Mouse (Mus musculus): ENCODE data around the gene Arl15.

Gene Arl15

GRCm38 (mm10) chr13:113915700-113916099 lies 121.4 kb downstream of the Arl15 start:
- no peak for DNase-seq (ENCODE audit: low read depth in 1 of 2, low spot score in 2 of 2)

GRCm38 (mm10) chr13:113916761-113917160 lies 122.5 kb downstream of the Arl15 start:
- DNase-seq (ENCODE audit: low read depth in 1 of 2, low spot score in 2 of 2): no peak

DNA sequence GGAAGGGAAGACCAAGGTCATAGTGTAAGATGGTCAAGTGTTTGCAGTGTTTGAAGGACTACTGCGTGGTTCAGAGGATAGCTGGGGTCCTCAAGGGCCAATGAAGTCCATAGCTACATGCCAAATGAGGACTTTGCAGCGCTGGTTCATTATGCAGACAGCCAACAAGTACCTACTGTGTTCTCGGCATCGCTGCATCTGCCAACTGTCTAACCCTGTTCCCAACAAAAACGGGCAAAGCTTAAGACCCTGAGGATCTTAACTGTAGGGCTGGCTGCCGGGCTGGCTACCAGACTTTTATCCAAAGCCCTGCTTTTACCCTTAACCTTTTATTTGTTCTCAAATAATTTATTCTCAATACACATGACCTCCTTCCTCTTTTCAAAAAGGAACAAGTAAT lies 123.1 kb downstream of the Arl15 start:
- no peak for DNase-seq (ENCODE audit: low read depth in 1 of 2, low spot score in 2 of 2)

DNA sequence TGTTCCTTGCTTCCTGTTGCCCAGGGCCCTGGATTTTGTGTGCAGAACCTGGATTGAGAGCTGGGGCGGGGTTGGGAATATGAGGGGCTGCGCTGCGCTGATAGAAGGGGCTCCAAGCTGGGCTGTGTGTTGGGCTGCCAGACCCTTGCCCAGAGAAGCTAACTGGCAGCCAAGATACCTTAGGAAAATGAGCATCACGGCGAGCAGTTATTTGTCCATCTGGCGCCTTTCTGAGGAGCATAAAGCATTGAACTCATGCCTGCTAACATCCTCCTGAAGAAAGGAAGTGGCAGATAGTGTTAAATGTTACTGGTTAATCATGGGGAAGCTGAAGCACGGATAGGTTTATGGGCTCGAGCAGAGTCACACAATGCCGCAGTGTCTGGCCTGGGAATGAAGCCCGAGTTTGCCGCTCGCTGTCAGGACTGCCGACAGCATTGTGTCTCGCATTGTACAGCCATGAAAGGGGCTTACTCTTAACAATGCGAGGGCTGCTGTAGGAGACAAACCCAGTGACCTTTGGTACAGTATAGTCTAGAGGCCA lies 123.6 kb downstream of the Arl15 start:
- no peak for DNase-seq (ENCODE audit: low read depth in 1 of 2, low spot score in 2 of 2)

GRCm38 (mm10) chr13:113918668-113919067 lies 124.4 kb downstream of the Arl15 start:
- no peak for DNase-seq (ENCODE audit: low read depth in 1 of 2, low spot score in 2 of 2)

GRCm38 (mm10) chr13:113935697-113936096 lies 141.4 kb downstream of the Arl15 start:
- DNase-seq (ENCODE audit: low read depth in 1 of 2, low spot score in 2 of 2): no peak

DNA sequence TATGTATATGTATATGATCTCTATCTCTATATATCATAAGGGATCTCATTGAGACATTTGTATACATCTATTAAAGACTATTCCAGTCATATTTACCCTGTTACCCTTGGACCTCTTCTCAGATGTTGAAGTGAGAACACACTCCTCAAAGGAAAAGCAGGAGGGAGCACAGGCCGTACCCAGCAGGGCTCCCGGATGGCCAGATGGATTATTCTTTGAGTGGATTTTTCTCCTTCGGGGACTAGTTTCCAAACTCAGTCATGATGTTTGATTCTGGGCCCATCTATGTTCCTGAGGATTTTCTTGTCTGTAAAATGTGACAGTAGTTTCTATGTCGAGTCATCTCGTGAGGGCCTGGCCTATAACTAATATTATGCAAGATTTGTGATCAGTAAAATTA lies 142.9 kb downstream of the Arl15 start:
- no peak for DNase-seq (ENCODE audit: low read depth in 1 of 2, low spot score in 2 of 2)

DNA sequence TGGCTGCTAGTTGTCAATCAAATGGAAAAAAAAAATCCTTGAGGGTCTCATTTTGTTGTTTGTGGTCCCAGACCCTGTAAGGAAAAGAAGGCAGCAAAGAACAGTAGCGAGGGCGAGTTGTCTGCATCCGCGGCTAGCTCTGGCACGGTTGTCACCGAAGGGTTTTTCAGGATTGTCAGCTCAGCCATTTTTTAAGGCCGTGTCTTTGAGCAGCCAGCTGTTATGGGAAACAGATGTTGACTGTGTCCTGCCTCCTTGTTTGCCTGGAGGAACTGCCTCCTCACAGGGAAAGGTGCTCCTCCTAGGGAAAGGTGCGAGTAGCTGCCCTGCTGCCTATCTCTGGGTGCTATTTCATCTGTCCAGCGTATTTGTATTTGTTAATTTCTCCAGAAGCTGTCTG lies 144.3 kb downstream of the Arl15 start:
- no peak for DNase-seq (ENCODE audit: low read depth in 1 of 2, low spot score in 2 of 2)

DNA sequence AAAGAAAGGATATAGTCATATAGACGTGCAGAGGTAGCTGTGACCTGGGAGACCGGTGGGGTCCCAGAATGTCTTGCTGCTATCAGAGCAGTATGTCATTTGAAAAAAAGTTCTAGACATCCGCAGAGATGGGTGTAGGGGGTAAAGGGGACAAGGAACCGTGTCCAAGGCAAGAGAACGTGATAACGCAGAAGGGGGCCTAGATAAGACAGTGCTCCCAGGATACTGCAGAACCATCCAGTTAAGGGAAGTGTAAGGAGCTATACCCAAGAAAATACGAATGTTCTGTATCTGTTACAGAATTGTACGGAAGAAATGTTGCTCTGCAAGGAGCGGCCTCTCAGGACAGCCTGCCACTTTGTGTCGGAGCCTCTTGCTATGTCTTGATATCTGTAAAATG lies 144.8 kb downstream of the Arl15 start:
- DNase-seq (ENCODE audit: low read depth in 1 of 2, low spot score in 2 of 2): no peak

GRCm38 (mm10) chr13:113939681-113940080 lies 145.4 kb downstream of the Arl15 start:
- no peak for DNase-seq (ENCODE audit: low read depth in 1 of 2, low spot score in 2 of 2)

GRCm38 (mm10) chr13:113940151-113940550 lies 145.8 kb downstream of the Arl15 start:
- DNase-seq (ENCODE audit: low read depth in 1 of 2, low spot score in 2 of 2): no peak

GRCm38 (mm10) chr13:113941943-113942342 lies 147.6 kb downstream of the Arl15 start:
- no peak for DNase-seq (ENCODE audit: low read depth in 1 of 2, low spot score in 2 of 2)

DNA sequence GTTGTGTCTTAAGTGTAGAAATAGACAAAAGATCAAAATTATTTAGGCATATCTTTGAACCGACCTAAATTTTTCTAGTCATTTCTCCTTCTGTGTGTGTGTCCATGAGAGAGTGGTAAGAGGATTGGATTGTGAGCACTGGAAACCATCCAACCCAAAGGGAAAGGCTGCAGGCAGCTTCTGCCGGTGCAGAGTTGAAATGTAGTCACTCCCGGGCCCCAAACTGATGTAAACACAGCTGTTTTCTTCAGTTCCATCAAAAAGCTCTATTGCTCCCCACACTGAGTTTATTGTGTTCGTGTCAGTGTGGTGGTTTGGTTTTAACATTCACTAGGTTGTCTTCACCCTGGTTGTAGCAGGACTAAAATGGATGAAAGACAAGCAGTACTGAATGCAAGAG lies 153.2 kb downstream of the Arl15 start:
- DNase-seq (ENCODE audit: low read depth in 1 of 2, low spot score in 2 of 2): no peak

DNA sequence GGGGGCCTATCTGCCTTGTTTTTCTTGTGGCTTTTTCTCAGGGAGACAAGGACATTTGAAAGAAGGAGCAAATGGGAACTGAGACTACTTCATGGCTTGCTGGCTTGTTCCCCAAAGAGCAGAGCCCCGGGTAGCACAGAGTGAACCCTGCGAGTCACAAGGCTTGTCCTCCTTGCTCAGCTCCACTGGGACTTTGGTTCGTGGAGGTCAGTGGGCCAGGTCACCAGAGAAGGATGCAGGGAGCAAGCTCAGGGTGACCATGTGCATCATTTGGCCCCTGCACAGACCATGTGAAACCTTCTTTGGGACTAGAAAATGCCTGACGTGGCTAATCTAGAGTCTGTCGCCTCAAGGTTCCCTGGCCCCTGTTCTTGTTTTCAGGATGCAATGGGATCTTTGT lies 155.4 kb downstream of the Arl15 start:
- no peak for DNase-seq (ENCODE audit: low read depth in 1 of 2, low spot score in 2 of 2)

GRCm38 (mm10) chr13:113950131-113950530 lies 155.8 kb downstream of the Arl15 start:
- no peak for DNase-seq (ENCODE audit: low read depth in 1 of 2, low spot score in 2 of 2)

GRCm38 (mm10) chr13:113957438-113957837 lies 163.1 kb downstream of the Arl15 start:
- no peak for DNase-seq (ENCODE audit: low read depth in 1 of 2, low spot score in 2 of 2)

GRCm38 (mm10) chr13:113964945-113965344 lies 170.6 kb downstream of the Arl15 start:
- DNase-seq (ENCODE audit: low read depth in 1 of 2, low spot score in 2 of 2): no peak

DNA sequence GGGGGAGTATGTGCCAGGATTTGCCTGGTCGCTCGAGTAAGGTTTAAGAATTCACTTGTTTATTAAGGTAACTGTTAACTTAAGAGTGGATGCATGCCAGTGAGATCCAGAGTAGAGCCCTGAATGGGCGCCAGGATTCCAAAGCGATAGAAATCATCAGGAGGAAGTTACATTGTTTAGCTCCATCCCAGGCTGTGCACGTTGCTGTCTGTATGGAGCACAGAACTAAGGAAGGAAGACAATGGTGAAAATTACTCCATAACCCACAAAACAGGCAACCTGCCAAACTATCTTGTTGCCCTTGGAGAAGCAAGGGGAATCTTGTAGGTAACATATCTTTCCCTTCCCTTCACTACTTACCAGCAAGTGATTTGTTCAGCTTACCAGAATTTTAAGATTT lies 176.4 kb downstream of the Arl15 start:
- DNase-seq (ENCODE audit: low read depth in 1 of 2, low spot score in 2 of 2): no peak

DNA sequence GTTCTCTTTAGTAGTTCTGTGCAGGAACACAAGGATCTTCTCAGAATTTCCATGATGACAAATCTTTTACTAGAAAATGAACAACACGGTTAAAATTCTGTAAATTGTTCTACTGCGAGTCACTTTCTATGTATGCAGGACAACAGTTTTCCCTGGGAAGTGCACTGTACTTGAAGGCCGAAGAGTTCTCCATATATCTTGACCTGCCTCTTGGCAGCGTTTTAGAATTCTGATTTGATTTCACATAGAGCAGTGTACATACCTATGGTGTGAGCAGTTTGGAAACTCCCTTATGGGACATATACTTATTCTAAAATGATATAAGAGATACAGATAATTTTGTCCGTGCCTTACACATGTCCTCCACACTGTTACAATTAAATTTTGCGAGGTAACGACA lies 178.1 kb downstream of the Arl15 start:
- no peak for DNase-seq (ENCODE audit: low read depth in 1 of 2, low spot score in 2 of 2)

- DNase-seq (ENCODE audit: low read depth in 1 of 2, low spot score in 2 of 2): no peak
These were observed 180.6 kb downstream of the Arl15 start for GRCm38 (mm10) chr13:113974866-113975265.

DNA sequence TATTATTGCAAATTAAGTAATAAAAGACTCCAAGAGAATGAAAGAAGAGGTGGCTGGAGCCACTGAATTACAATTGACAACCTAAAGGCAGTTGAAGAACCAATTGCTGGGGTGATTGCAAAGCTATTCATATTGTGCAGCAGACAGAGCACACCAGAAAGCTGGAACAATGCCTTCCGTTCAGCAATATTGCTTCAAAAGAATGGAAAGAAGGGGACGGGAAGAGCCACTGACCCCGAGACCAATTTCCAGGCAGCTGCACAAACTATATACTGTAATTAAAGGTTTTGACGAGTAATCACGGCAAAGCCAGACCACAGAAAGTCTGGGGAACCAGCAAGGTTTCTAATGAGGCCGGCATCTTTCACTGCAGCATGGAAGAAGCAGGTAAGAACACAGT lies 181.4 kb downstream of the Arl15 start:
- DNase-seq (ENCODE audit: low read depth in 1 of 2, low spot score in 2 of 2): no peak

GRCm38 (mm10) chr13:113976936-113977335 lies 182.6 kb downstream of the Arl15 start:
- no peak for DNase-seq (ENCODE audit: low read depth in 1 of 2, low spot score in 2 of 2)

DNA sequence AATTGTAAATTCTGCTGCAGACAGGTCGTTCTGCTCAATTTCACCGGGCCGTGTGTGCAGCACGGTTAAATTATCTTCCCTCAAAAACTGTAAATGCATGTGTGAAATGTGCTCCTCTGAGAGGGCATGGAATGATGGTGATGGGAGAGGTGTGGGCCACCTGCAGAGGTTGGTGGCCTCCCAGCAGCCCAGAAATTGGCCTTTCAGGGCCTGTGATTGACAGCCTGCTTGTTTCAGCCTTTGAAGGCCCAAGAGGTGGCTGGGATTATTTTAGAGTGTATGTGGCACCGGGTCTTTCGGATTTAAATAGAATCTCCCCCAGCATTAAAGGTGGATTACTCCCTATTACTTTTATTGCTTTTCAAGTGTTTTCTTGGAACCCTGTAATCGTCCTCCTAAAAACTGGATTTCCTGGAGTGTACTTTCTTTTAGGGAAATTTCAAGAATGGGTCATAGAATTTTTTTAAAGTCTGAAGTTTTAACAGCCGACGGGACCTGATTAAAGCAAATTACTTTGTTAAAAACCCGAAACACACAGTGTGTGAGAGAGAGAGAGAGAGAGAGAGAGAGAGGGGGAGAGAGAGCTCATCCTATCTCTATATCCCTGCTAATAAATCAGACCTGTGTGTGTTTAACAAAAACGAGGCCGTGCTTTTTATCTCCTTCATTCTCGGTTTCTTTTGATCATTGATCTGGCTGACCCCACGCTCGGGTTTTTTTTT lies 186.6 kb downstream of the Arl15 start:
- no peak for DNase-seq (ENCODE audit: low read depth in 1 of 2, low spot score in 2 of 2)

Measured in monocyte, adult 2 months (primary cell).